Mouse (Mus musculus) hindbrain, embryonic 11.5 days (tissue): Measurements from ENCODE around the gene Traf3ip2. TPM values are rescaled to one million over a fixed set of nuclear protein-coding genes. Genes with fewer than 3 reads are reported as not detected.

ENCODE experiments used
- ATAC-seq: fragments of 200-750 bp; cut with Nextera tagmentation; 2 replicates; pipeline ENCODE4 v1.8.0; 2017; ENCODE audit warnings: mild to moderate bottlenecking, moderate TSS enrichment, moderate library complexity; ENCODE audit not compliant: low FRiP score
- DNase-seq: peaks from one replicate; pipeline ENCODE4 v3.0.0-alpha.2; 2015; ENCODE audit warnings: low spot score
- H3K27ac ChIP-seq: fragments of 300-500 bp; sonication (generic); 2 replicates; pipeline ENCODE4 v1.5.1; 2014; ENCODE audit warnings: mild to moderate bottlenecking, low read depth, low read length
- H3K27me3 ChIP-seq: fragments of 300-500 bp; sonication (generic); 2 replicates; pipeline ENCODE4 v1.6.1; 2014; ENCODE audit warnings: mild to moderate bottlenecking, low read length, moderate library complexity, mixed read lengths; ENCODE audit not compliant: control insufficient read depth, insufficient read depth
- H3K36me3 ChIP-seq: fragments of 300-500 bp; sonication (generic); 2 replicates; pipeline ENCODE4 v1.6.1; 2014; ENCODE audit warnings: mild to moderate bottlenecking, low read length, moderate library complexity, mixed read lengths; ENCODE audit not compliant: control insufficient read depth, insufficient read depth
- H3K4me1 ChIP-seq: fragments of 300-500 bp; sonication (generic); replicated peaks from 2 replicates; pipeline ENCODE4 v1.6.1; 2014; ENCODE audit warnings: low read length, mixed read lengths; ENCODE audit not compliant: control insufficient read depth, insufficient read depth
- H3K4me2 ChIP-seq: fragments of 300-500 bp; sonication (generic); replicated peaks from 2 replicates; pipeline ENCODE4 v1.6.1; 2014; ENCODE audit warnings: mild to moderate bottlenecking, low read depth, low read length
- H3K4me3 ChIP-seq: fragments of 300-500 bp; sonication (generic); 2 replicates; pipeline ENCODE4 v1.5.1; 2014; ENCODE audit warnings: low read depth, low read length
- H3K9ac ChIP-seq: fragments of 300-500 bp; sonication (generic); 2 replicates; pipeline ENCODE4 v1.6.1; 2014; ENCODE audit warnings: low read depth, low read length
- H3K9me3 ChIP-seq: fragments of 300-500 bp; sonication (generic); 2 replicates; pipeline ENCODE4 v1.6.1; 2016; ENCODE audit warnings: low read length; ENCODE audit not compliant: control insufficient read depth
- WGBS: fragments of 180-500 bp; shearing (Covaris S2); extraction: QIAGEN DNeasy Blood & Tissue Kit; methylation state at CpG from one replicate; pipeline ENCODE4 v1.1.7; 2014; 5-methylcytosine and 5-hydroxymethylcytosine counted together
- polyA plus RNA-seq: library from polyadenylated mRNA; unstranded; fragments of >200 nt; fragmentation: Nextera tagmentation; extraction: Ambion mirVana; gene quantifications from 2 replicates; pipeline ENCODE4 v1.2.1, GENCODE M21; 2014

Gene Traf3ip2
- 5.6 and 7.2 TPM in 2 replicates for polyA plus RNA-seq

DNA sequence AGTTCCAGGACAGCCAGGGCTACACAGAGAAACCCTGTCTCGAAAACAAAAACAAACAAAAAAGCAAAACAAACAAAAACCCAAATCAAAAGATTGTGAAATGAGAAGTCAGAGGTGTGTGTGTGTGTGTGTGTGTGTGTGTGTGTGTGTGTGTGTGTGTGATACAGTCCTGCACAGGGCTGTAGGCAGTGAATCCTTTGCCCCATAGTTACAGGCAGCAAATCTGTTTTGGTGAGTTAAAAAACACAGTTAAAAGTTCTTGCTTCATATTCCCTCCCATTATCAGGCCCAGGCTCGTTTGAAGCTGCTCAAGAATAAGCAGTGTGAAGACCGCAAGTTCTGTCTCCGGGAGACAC lies at the start of gene Traf3ip2:
Gene Traf3ip2 (plus strand): TSS at position 302 of the 356 bp plus-strand sequence.
- H3K9ac ChIP-seq, result peak within 1 kb of the TSS; percentile 33
- peak within 1 kb of the TSS; percentile 33 for H3K4me2 ChIP-seq
- H3K36me3 ChIP-seq, result no peaks in the 10 kb centered on the region
- H3K27ac ChIP-seq, result peak within 1 kb of the TSS; percentile 24; the same call in 1 of the 2 replicates
- ATAC-seq (no peak), DNase-seq (no peak)
- peaks cover 2% of the 10 kb centered on the region; the same call in 1 of the 2 replicates for H3K4me1 ChIP-seq
- no peak within 1 kb of the TSS for H3K4me3 ChIP-seq
- 57% methylated on average over 4 of the region's 4 CpGs for WGBS
- H3K9me3 ChIP-seq, result no peaks in the 10 kb centered on the region
- no peaks in the 10 kb centered on the region for H3K27me3 ChIP-seq

DNA sequence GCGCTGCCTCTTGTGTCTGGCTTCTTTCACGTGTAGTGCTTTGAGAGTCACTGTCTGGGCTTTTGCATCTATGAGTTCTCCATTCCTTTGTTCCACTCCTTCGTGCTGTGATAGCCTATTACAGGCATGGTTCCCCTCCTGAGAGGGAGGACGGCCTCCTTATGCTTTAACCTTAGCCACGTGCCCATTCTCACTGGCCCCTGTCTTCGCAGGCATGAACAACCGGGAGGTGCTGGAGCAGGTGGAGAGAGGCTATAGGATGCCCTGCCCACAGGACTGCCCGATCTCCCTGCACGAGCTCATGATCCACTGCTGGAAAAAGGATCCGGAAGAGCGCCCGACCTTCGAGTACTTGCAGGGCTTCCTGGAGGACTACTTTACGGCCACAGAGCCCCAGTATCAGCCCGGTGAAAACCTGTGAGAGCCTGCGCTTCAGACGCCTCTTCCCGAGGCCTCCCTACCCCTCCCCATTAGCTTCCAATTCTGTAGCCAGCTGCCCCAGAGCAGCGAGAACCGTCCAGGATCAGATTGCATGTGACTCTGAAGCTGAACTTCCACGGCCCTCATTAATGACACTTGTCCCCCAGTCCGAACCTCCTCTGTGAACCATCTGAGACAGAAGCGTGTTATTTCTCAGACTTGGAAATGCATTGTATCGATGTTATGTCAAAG lies 49.0 kb upstream of the Traf3ip2 start:
- Histone ChIP-seq H3K9ac (no peak overlapping the region), H3K27me3 (no peaks in the 10 kb centered on the region), H3K4me3 (no peak overlapping the region), H3K4me2 (no peak overlapping the region), H3K27ac (peak overlapping the region; percentile 73), H3K4me1 (no peaks in the 10 kb centered on the region), H3K9me3 (no peaks in the 10 kb centered on the region), H3K36me3 (0 out of 2 replicates have a peak, but pooled peaks cover 2% of the 10 kb centered on the region)
- WGBS, result 44% methylated on average over 24 of the region's 24 CpGs
- peak; percentile 29; the same call in 1 of the 2 replicates for ATAC-seq
- peak; percentile 36 for DNase-seq

DNA sequence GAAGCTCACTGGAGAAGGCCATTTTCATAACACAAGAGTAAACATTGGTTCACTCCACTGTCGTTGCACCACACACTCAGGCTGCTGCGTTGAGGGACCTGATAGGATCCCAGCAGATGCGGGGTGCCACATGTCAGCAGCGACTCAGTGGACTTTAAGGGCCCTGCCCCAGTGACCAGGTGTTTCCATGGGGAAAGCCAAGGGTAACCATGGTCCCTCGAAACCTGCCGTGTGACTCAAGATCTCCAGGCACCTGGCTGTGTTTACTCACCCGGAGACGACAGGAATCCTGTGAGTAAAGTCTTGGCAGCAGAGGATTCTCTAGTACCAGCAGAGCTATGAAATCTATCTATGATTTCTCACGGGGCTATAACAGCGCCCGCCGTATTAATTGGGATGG lies 45.8 kb upstream of the Traf3ip2 start:
- no peak overlapping the region for H3K4me3 ChIP-seq
- no peaks in the 10 kb centered on the region for H3K9me3 ChIP-seq
- H3K27ac ChIP-seq, result no peak overlapping the region
- no peak for ATAC-seq
- WGBS, result 87% methylated on average over 12 of the region's 12 CpGs
- H3K36me3 ChIP-seq, result 0 out of 2 replicates have a peak, but pooled peaks cover 2% of the 10 kb centered on the region
- H3K4me2 ChIP-seq, result no peak overlapping the region
- no peak overlapping the region for H3K9ac ChIP-seq
- 0 out of 2 replicates have a peak, but pooled peaks cover 2% of the 10 kb centered on the region for H3K4me1 ChIP-seq
- H3K27me3 ChIP-seq, result no peaks in the 10 kb centered on the region
- no peak for DNase-seq

DNA sequence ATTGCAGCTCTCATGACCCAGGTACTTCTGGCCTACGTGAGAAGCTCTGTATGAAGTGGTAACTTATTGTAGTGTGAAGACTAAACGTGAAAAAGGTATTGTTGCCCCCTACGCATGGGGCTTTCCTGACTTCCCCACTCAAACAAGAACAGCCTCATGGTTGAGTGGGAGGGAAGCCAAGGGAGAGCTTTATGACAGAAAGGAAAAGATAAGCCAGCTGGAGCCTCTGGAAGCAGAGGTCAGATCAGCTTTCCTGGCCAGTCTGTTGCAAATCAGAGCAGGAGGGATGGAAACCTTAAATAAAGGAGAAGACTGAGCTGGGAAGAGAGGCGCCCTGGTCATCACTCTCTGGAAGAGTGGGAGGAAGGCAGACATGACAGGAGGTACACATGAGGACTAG lies 43.7 kb upstream of the Traf3ip2 start:
- Histone ChIP-seq H3K4me3 (no peak overlapping the region), H3K9me3 (no peaks in the 10 kb centered on the region), H3K36me3 (0 out of 2 replicates have a peak, but pooled peaks cover 2% of the 10 kb centered on the region), H3K9ac (no peak overlapping the region), H3K4me1 (0 out of 2 replicates have a peak, but pooled peaks cover 4% of the 10 kb centered on the region), H3K4me2 (no peak overlapping the region), H3K27me3 (no peaks in the 10 kb centered on the region), H3K27ac (no peak overlapping the region)
- 86% methylated on average over 4 of the region's 4 CpGs for WGBS
- no peak for ATAC-seq
- no peak for DNase-seq

DNA sequence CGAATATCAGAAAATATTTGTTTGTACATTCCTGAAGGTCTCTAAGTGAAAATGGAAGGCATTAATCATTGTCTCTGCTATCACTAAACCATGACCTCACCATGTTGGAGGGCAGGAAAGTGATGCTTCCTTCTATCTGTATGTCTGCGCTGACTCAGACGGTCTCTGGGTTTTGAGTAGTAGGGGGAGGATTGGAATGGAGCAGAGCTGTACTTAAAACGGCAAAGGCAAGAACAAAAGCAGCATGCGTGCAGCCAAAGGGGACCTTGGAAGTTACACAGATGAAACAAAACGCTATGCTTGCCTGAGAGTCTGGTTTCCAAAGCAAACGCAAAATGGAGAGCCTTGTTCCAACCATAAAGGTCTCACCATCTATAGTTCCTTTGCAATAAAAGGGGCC lies 41.7 kb upstream of the Traf3ip2 start:
- DNase-seq (no peak), ATAC-seq (peak; percentile 46)
- Histone ChIP-seq H3K4me3 (no peak overlapping the region), H3K4me2 (no peak overlapping the region), H3K27me3 (no peaks in the 10 kb centered on the region), H3K4me1 (0 out of 2 replicates have a peak, but pooled peaks cover 4% of the 10 kb centered on the region), H3K36me3 (no peaks in the 10 kb centered on the region), H3K9ac (no peak overlapping the region), H3K9me3 (no peaks in the 10 kb centered on the region), H3K27ac (peak overlapping the region; percentile 36; the same call in 1 of the 2 replicates)
- 58% methylated on average over 7 of the region's 7 CpGs for WGBS

DNA sequence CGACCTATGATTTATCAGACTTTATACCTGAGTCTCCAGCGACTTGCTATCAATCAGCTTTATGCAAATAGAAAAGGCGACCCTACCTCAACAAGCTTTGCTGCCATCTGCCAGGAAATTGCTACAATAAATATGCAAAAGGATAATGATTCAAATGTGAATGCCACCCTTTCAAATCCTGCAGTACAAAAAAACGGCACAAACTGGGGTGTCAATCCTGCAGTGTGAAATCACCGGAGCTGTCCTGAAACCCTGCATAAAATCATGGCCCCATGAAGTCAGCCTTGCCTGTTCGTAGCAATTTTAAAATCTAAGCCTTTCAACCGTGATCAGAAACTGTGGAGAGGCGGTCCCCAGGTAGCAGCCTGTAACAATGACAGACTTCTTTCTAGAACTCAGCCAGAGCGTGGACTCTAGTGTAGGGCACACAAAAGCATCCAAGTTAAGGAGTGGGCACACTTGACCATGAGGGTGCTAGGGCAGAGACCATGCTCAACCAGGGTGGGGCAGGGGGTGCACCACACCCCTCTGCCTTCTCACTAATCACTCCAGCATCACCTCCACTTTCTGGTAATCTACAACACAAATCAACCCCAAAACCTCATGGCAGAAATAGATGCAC lies 40.6 kb upstream of the Traf3ip2 start:
- H3K27me3 ChIP-seq, result no peaks in the 10 kb centered on the region

DNA sequence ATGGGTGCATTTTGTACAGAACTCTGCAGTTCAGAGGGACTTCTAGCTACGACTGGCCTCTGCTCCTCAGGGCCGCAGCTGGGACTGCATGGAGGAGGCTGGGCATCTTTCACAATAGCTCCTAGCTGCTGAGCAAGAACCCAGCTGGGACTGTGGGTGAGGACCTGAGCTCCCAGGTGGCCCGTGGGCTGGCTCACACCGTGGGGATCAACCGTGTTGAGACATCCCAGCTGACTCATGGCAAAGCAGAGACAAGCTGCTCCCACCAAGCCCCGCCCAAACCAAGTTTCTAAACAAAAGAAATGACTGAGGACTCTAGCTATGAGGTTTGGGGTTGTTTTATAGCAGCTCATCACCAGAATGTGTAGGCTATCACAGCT lies 40.1 kb upstream of the Traf3ip2 start:
- Histone ChIP-seq H3K36me3 (no peaks in the 10 kb centered on the region), H3K27ac (peak overlapping the region; percentile 47), H3K4me1 (0 out of 2 replicates have a peak, but pooled peaks cover 4% of the 10 kb centered on the region), H3K9me3 (no peaks in the 10 kb centered on the region), H3K4me3 (no peak overlapping the region), H3K4me2 (no peak overlapping the region), H3K27me3 (no peaks in the 10 kb centered on the region), H3K9ac (no peak overlapping the region)
- WGBS, result 43% methylated on average over 6 of the region's 6 CpGs
- DNase-seq (peak; percentile 43), ATAC-seq (peak; percentile 63)

More for the DNA sequence above, 40.6 kb upstream of the Traf3ip2 start:
- DNase-seq (no peak), ATAC-seq (peak; percentile 49)
- no peak overlapping the region for H3K4me2 ChIP-seq
- H3K36me3 ChIP-seq, result no peaks in the 10 kb centered on the region
- H3K9ac ChIP-seq, result no peak overlapping the region
- peak overlapping the region; percentile 47 for H3K27ac ChIP-seq
- H3K4me3 ChIP-seq, result no peak overlapping the region
- WGBS, result 58% methylated on average over 9 of the region's 9 CpGs
- H3K9me3 ChIP-seq, result no peaks in the 10 kb centered on the region
- 0 out of 2 replicates have a peak, but pooled peaks cover 4% of the 10 kb centered on the region for H3K4me1 ChIP-seq

DNA sequence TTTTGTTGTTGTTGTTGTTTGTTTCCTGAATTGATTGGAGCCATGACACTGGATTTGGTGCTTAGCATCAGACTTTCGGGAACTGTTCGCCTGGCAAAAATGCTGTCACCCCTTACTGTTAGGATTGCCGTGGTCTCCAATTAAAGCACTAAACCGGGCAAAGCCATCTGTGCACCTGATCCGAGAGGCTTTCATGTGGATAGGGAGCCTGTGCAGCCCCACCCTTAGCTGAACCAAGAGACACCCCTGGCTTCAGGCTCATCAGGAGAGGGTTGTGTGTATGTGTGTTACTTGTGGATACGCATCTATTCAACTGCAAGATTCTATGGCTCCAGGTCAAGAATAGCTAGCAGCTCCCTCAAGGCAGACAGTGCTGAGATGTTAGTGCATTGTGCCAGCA lies 36.3 kb upstream of the Traf3ip2 start:
- Histone ChIP-seq H3K4me1 (0 out of 2 replicates have a peak, but pooled peaks cover 2% of the 10 kb centered on the region), H3K4me3 (no peak overlapping the region), H3K9ac (no peak overlapping the region), H3K27me3 (no peaks in the 10 kb centered on the region), H3K27ac (no peak overlapping the region), H3K36me3 (no peaks in the 10 kb centered on the region), H3K9me3 (no peaks in the 10 kb centered on the region), H3K4me2 (no peak overlapping the region)
- DNase-seq, result no peak
- ATAC-seq, result no peak
- WGBS, result 90% methylated on average over 6 of the region's 6 CpGs
